Mouse (Mus musculus) bone marrow, adult 2 months (tissue): ENCODE results near the gene Pank4.

Experiments
- CTCF ChIP-seq: fragments of 200-500 bp; IDR thresholded peaks from 2 replicates; pipeline ENCODE4 v1.5.1; 2011; ENCODE audit warnings: low read length, control low read depth; ENCODE audit not compliant: control insufficient read depth, insufficient read depth
- POLR2A ChIP-seq: fragments of 200-500 bp; IDR thresholded peaks from 2 replicates; pipeline ENCODE4 v1.6.1; 2011; ENCODE audit warnings: low read depth, mild to moderate bottlenecking, control low read depth, low read length, borderline replicate concordance; ENCODE audit not compliant: control insufficient read depth

DNA sequence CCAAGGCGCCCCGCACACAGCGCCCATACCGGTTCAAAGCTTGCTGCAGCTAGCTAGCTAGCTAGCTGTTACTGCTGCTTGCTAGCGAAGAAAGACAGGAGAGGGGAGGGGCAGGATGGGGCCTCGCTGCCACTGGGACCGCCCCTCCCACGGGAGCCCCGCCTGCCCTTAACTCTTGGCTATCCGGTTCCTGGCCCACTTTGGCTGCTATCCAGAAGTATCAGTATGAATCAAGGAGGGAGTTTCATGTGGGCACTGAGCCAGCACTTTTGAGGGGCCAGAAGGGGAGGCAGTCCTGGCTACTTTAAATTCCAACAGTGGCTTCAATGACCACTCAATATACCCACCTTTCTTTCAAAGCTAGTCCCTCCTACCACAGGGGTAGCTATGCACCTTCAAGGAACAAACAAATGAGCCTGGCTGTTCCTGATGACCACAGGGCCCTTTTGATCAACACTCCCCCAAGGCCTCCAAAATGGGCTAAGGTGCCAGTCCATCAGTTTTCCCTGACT, 55.5 kb downstream of the Pank4 start:
- no peak for TF ChIP-seq CTCF
- no peak for TF ChIP-seq POLR2A
